Mouse (Mus musculus) thymus, adult 2 months (tissue): ENCODE results near the gene Crtam.

ENCODE experiments used
- CTCF ChIP-seq: fragments of 200-500 bp; IDR thresholded peaks from 2 replicates; pipeline ENCODE4 v1.5.1; 2012; ENCODE audit warnings: mild to moderate bottlenecking, control low read depth, low read length, moderate library complexity, borderline replicate concordance; ENCODE audit not compliant: control insufficient read depth, poor library complexity, insufficient read depth; ENCODE audit errors: extremely low read depth
- POLR2A ChIP-seq: fragments of 200-500 bp; IDR thresholded peaks from 2 replicates; pipeline ENCODE4 v1.6.1; 2012; ENCODE audit warnings: mild to moderate bottlenecking, low read length, control low read depth, moderate library complexity; ENCODE audit not compliant: control insufficient read depth, poor library complexity, insufficient read depth; ENCODE audit errors: extremely low read depth

GRCm38 (mm10) chr9:40984313-40984712, 20.1 kb downstream of the Crtam start:
- TF ChIP-seq CTCF: no peak
- no peak for TF ChIP-seq POLR2A
